Mouse (Mus musculus) heart, embryonic 15.5 days (tissue): ENCODE data around the gene Pex1. TPM values are rescaled to one million over a fixed set of nuclear protein-coding genes. Genes with fewer than 3 reads are reported as not detected.
"Not testable (repeated sequence)": the region's sequence is repeated elsewhere in the genome, so short reads cannot be mapped to it uniquely, and the experiment has no call there.

Experiments
- ATAC-seq: fragments of 200-750 bp; cut with Nextera tagmentation; replicated peaks from 2 replicates; pipeline ENCODE4 v1.8.0; 2017; ENCODE audit warnings: low read depth, moderate TSS enrichment; ENCODE audit not compliant: insufficient number of reproducible peaks, insufficient read depth, low FRiP score
- H3K27ac ChIP-seq: fragments of 300-500 bp; sonication (generic); 2 replicates; pipeline ENCODE4 v1.5.1; 2015; ENCODE audit warnings: mild to moderate bottlenecking, inconsistent platforms
- H3K27me3 ChIP-seq: fragments of 300-500 bp; sonication (generic); 2 replicates; pipeline ENCODE4 v1.6.1; 2015; ENCODE audit warnings: inconsistent platforms
- H3K36me3 ChIP-seq: fragments of 300-500 bp; sonication (generic); 2 replicates; pipeline ENCODE4 v1.6.1; 2015; ENCODE audit warnings: mild to moderate bottlenecking, inconsistent platforms
- H3K4me1 ChIP-seq: fragments of 300-500 bp; sonication (generic); replicated peaks from 2 replicates; pipeline ENCODE4 v1.6.1; 2015; ENCODE audit warnings: inconsistent platforms
- H3K4me2 ChIP-seq: fragments of 300-500 bp; sonication (generic); 2 replicates; pipeline ENCODE4 v1.6.1; 2015; ENCODE audit warnings: inconsistent platforms, mild to moderate bottlenecking, moderate library complexity
- H3K4me3 ChIP-seq: fragments of 300-500 bp; sonication (generic); 2 replicates; pipeline ENCODE4 v1.5.1; 2015; ENCODE audit warnings: mild to moderate bottlenecking, inconsistent platforms
- H3K9ac ChIP-seq: fragments of 300-500 bp; sonication (generic); 2 replicates; pipeline ENCODE4 v1.6.1; 2015; ENCODE audit warnings: mild to moderate bottlenecking, inconsistent platforms
- H3K9me3 ChIP-seq: fragments of 300-500 bp; sonication (generic); replicated peaks from 2 replicates; pipeline ENCODE4 v1.6.1; 2016; ENCODE audit warnings: inconsistent platforms
- WGBS: fragments of 180-500 bp; shearing (Covaris S2); methylation state at CpG from one replicate; pipeline ENCODE4 v1.1.7; 2015; ENCODE audit warnings: mixed read lengths; 5-methylcytosine and 5-hydroxymethylcytosine counted together
- polyA plus RNA-seq: library from polyadenylated mRNA; unstranded; fragments of >200 nt; fragmentation: Nextera tagmentation; extraction: Ambion mirVana; gene quantifications from 2 replicates; pipeline ENCODE4 v1.2.1, GENCODE M21; 2015

Gene Pex1
- polyA plus RNA-seq, 1 experiment from 2014 or later = 10.1 TPM

GRCm38 (mm10) chr5:3600790-3601189 is 4.9 kb downstream of the Pex1 start:
- 87% methylated on average over 3 of the region's 3 CpGs for WGBS
- Histone ChIP-seq H3K9ac (no peak overlapping the region), H3K9me3 (no peaks in the 10 kb centered on the region), H3K4me1 (peaks cover 5% of the 10 kb centered on the region), H3K27me3 (no peaks in the 10 kb centered on the region), H3K27ac (no peak overlapping the region), H3K36me3 (peaks cover 9% of the 10 kb centered on the region), H3K4me3 (no peak overlapping the region), H3K4me2 (no peak overlapping the region)
- no peak for ATAC-seq

GRCm38 (mm10) chr5:3607114-3607513 is 11.2 kb downstream of the Pex1 start:
- no peak for ATAC-seq
- no peaks in the 10 kb centered on the region for H3K27me3 ChIP-seq
- no peaks in the 10 kb centered on the region for H3K4me1 ChIP-seq
- no peaks in the 10 kb centered on the region for H3K9me3 ChIP-seq
- no peak overlapping the region for H3K9ac ChIP-seq
- 94% methylated on average over 9 of the region's 9 CpGs for WGBS
- no peak overlapping the region for H3K4me2 ChIP-seq
- H3K36me3 ChIP-seq = peaks cover 33% of the 10 kb centered on the region
- H3K4me3 ChIP-seq = no peak overlapping the region
- no peak overlapping the region for H3K27ac ChIP-seq

- H3K27me3 ChIP-seq = no peaks in the 10 kb centered on the region
- H3K4me3 ChIP-seq = no peak overlapping the region
- ATAC-seq = no peak
- no peaks in the 10 kb centered on the region for H3K4me1 ChIP-seq
- peaks cover 41% of the 10 kb centered on the region for H3K36me3 ChIP-seq
- no peak overlapping the region for H3K27ac ChIP-seq
- H3K9me3 ChIP-seq = no peaks in the 10 kb centered on the region
- H3K4me2 ChIP-seq = no peak overlapping the region
- 92% methylated on average over 7 of the region's 7 CpGs for WGBS
- H3K9ac ChIP-seq = no peak overlapping the region
Observed at GRCm38 (mm10) chr5:3609241-3609640, 13.4 kb downstream of the Pex1 start.

- not testable (repeated sequence) for ATAC-seq, H3K4me2 ChIP-seq, H3K4me3 ChIP-seq, H3K9ac ChIP-seq, H3K9me3 ChIP-seq, H3K27ac ChIP-seq, H3K27me3 ChIP-seq, H3K4me1 ChIP-seq
- peaks cover 39% of the 10 kb centered on the region for H3K36me3 ChIP-seq
- 83% methylated on average over 2 of the region's 2 CpGs for WGBS
Observed at GRCm38 (mm10) chr5:3611835-3612234, 16.0 kb downstream of the Pex1 start.

- H3K9me3 ChIP-seq = no peaks in the 10 kb centered on the region
Observed at GRCm38 (mm10) chr5:3620486-3620885, 24.6 kb downstream of the Pex1 start.

GRCm38 (mm10) chr5:3630055-3630454 is 34.2 kb downstream of the Pex1 start:
- ATAC-seq = no peak
- Histone ChIP-seq H3K4me2 (no peak overlapping the region), H3K9me3 (no peaks in the 10 kb centered on the region), H3K9ac (no peak overlapping the region), H3K4me1 (no peaks in the 10 kb centered on the region), H3K27ac (no peak overlapping the region), H3K4me3 (no peak overlapping the region), H3K27me3 (no peaks in the 10 kb centered on the region), H3K36me3 (peaks cover 14% of the 10 kb centered on the region)
- WGBS = 92% methylated on average over 5 of the region's 5 CpGs

More at GRCm38 (mm10) chr5:3620486-3620885, 24.6 kb downstream of the Pex1 start:
- 90% methylated on average over 7 of the region's 7 CpGs for WGBS
- Histone ChIP-seq H3K9ac (no peak overlapping the region), H3K36me3 (peaks cover 29% of the 10 kb centered on the region), H3K4me2 (no peak overlapping the region), H3K27ac (no peak overlapping the region), H3K4me3 (no peak overlapping the region), H3K27me3 (no peaks in the 10 kb centered on the region), H3K4me1 (no peaks in the 10 kb centered on the region)
- no peak for ATAC-seq

GRCm38 (mm10) chr5:3631512-3632271 is 35.8 kb downstream of the Pex1 start:
- 59% methylated on average over 16 of the region's 16 CpGs for WGBS
- H3K27ac ChIP-seq = no peak overlapping the region
- no peaks in the 10 kb centered on the region for H3K27me3 ChIP-seq
- H3K9ac ChIP-seq = no peak overlapping the region
- H3K4me2 ChIP-seq = no peak overlapping the region
- no peaks in the 10 kb centered on the region for H3K9me3 ChIP-seq
- no peak overlapping the region for H3K4me3 ChIP-seq
- peaks cover 15% of the 10 kb centered on the region for H3K36me3 ChIP-seq
- no peak for ATAC-seq
- no peaks in the 10 kb centered on the region for H3K4me1 ChIP-seq

- Histone ChIP-seq H3K4me3 (no peak overlapping the region), H3K4me1 (no peaks in the 10 kb centered on the region), H3K27me3 (no peaks in the 10 kb centered on the region), H3K4me2 (no peak overlapping the region), H3K9ac (no peak overlapping the region), H3K27ac (no peak overlapping the region), H3K36me3 (peaks cover 14% of the 10 kb centered on the region), H3K9me3 (no peaks in the 10 kb centered on the region)
- no peak for ATAC-seq
- 77% methylated on average over 5 of the region's 5 CpGs for WGBS
Observed at GRCm38 (mm10) chr5:3632285-3632684, 36.4 kb downstream of the Pex1 start.

- Histone ChIP-seq H3K36me3 (peaks cover 12% of the 10 kb centered on the region), H3K4me2 (no peak overlapping the region), H3K9ac (no peak overlapping the region), H3K9me3 (no peaks in the 10 kb centered on the region), H3K4me3 (no peak overlapping the region), H3K4me1 (no peaks in the 10 kb centered on the region), H3K27me3 (no peaks in the 10 kb centered on the region), H3K27ac (no peak overlapping the region)
- 93% methylated on average over 13 of the region's 13 CpGs for WGBS
- ATAC-seq = no peak
Observed at GRCm38 (mm10) chr5:3633315-3633714, 37.4 kb downstream of the Pex1 start.

GRCm38 (mm10) chr5:3633951-3634350 is 38.1 kb downstream of the Pex1 start:
- H3K36me3 ChIP-seq = peaks cover 12% of the 10 kb centered on the region
- ATAC-seq = no peak
- H3K9me3 ChIP-seq = no peaks in the 10 kb centered on the region
- H3K4me1 ChIP-seq = no peaks in the 10 kb centered on the region
- no peak overlapping the region for H3K4me2 ChIP-seq
- H3K9ac ChIP-seq = no peak overlapping the region
- H3K27me3 ChIP-seq = no peaks in the 10 kb centered on the region
- 72% methylated on average over 4 of the region's 4 CpGs for WGBS
- H3K27ac ChIP-seq = no peak overlapping the region
- no peak overlapping the region for H3K4me3 ChIP-seq

- Histone ChIP-seq H3K4me1 (no peaks in the 10 kb centered on the region), H3K27me3 (no peaks in the 10 kb centered on the region), H3K4me2 (no peak overlapping the region), H3K9me3 (no peaks in the 10 kb centered on the region), H3K27ac (no peak overlapping the region), H3K9ac (no peak overlapping the region), H3K36me3 (peaks cover 16% of the 10 kb centered on the region), H3K4me3 (no peak overlapping the region)
- no peak for ATAC-seq
- WGBS = 71% methylated on average over 8 of the region's 8 CpGs
Observed at GRCm38 (mm10) chr5:3635286-3635685, 39.4 kb downstream of the Pex1 start.

GRCm38 (mm10) chr5:3644621-3645020 is 48.8 kb downstream of the Pex1 start:
- no peak overlapping the region for H3K4me3 ChIP-seq
- no peaks in the 10 kb centered on the region for H3K27me3 ChIP-seq
- H3K4me2 ChIP-seq = no peak overlapping the region
- peaks cover 10% of the 10 kb centered on the region for H3K4me1 ChIP-seq
- ATAC-seq = no peak
- H3K27ac ChIP-seq = no peak overlapping the region
- no peaks in the 10 kb centered on the region for H3K9me3 ChIP-seq
- peaks cover 41% of the 10 kb centered on the region for H3K36me3 ChIP-seq
- H3K9ac ChIP-seq = no peak overlapping the region
- 93% methylated on average over 6 of the region's 6 CpGs for WGBS
